ENCODE assay signal across 10 mouse cellular contexts in the genomic region with DNA sequence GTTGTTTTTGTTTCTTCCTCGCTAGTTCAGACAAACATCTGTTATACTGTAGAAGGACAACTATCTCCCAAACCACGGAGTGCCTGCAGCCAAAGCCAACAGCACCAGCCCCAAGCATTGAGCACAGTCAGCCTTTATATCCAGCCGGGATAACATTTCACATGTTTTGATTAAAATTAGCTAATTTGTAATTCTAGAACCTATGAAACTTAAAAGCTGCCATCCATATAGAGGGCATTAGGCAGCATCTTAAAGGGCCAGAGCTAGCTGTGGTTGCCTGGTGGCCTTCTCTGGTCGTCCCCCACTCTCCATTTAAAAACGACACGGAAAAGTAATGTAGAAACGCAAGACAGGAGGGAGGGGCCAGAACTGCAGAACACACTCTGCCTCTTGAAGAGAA. TPM values are rescaled to one million over a fixed set of nuclear protein-coding genes. Genes with fewer than 3 reads are reported as not detected.
DNase-seq lines count a peak whose midpoint lies in the region; ATAC-seq and TF ChIP-seq lines count a peak whose summit lies in the region.
"Had no signal": no experiment of that assay in that cellular context is flagged by ENCODE, and none has a peak within 500 bp of the region (broad histone marks: within the 10 kb centered on the region; RNA-seq: fewer than 3 reads in every experiment).

No protein-coding gene starts in this region.

- H3K27me3 ChIP-seq in heart, embryonic 14.5 days (ENCODE audit: control insufficient read depth, insufficient read depth, low read length), result peaks cover 12% of the 10 kb centered on the region
- 0 out of 2 replicates have a peak, but pooled peaks cover 17% of the 10 kb centered on the region for H3K27me3 ChIP-seq in limb, embryonic 14.5 days (ENCODE audit: control insufficient read depth, insufficient read depth, low read length)

- H3K4me2 ChIP-seq in heart, embryonic 14.5 days (ENCODE audit: low read length), result peak overlapping the region; percentile 94
- H3K4me2 ChIP-seq in limb, embryonic 14.5 days (replicated peaks; ENCODE audit: low read depth, low read length, severe bottlenecking), result peak overlapping the region; percentile 71

- H3K9ac ChIP-seq in heart, embryonic 14.5 days (ENCODE audit: low read length), result peak overlapping the region; percentile 47; the same call in 1 of the 2 replicates
- no peak overlapping the region for H3K9ac ChIP-seq in limb, embryonic 14.5 days (ENCODE audit: low read depth, low read length, severe bottlenecking)
- H3K9ac ChIP-seq: liver, embryonic 14.5 days had no signal

- DNase-seq in retina, embryonic 14.5 days (ENCODE audit: low spot score), result peak; percentile 21
- no peak for DNase-seq in retina, postnatal 1 day
- peak; percentile 15 for DNase-seq in limb, embryonic 14.5 days (ENCODE audit: low spot score)
- DNase-seq in ovary, postnatal 14 days (ENCODE audit: low spot score), result no peak
- DNase-seq in lung, postnatal 4 days, result no peak
- DNase-seq: cerebellum, adult 11 months had no signal

- H3K9me3 ChIP-seq in heart, embryonic 14.5 days (ENCODE audit: control insufficient read depth, low read length), result no peaks in the 10 kb centered on the region
- no peaks in the 10 kb centered on the region for H3K9me3 ChIP-seq in limb, embryonic 14.5 days (ENCODE audit: control insufficient read depth, low read length)

- H3K4me1 ChIP-seq in heart, embryonic 14.5 days (ENCODE audit: control insufficient read depth in 2 of 2, insufficient read depth in 2 of 2, low read length in 2 of 2), result peaks cover 6 to 19% of the 10 kb centered on the region in 2 experiments
- H3K4me1 ChIP-seq in limb, embryonic 14.5 days (ENCODE audit: control insufficient read depth, insufficient read depth, low read length), result peaks cover 32% of the 10 kb centered on the region

- 20% methylated on average over 7 of the region's 7 CpGs for WGBS in heart, embryonic 14.5 days
- 3% methylated on average over 7 of the region's 7 CpGs for WGBS in limb, embryonic 14.5 days

- peak overlapping the region in 1 of 2 experiments; percentile 85; a peak in 2 of 4 replicates for H3K4me3 ChIP-seq in heart, embryonic 14.5 days (ENCODE audit: control insufficient read depth in 1 of 2, insufficient read depth in 1 of 2, low read depth in 1 of 2, low read length in 2 of 2)
- H3K4me3 ChIP-seq in limb, embryonic 14.5 days (replicated peaks; ENCODE audit: low read length), result peak overlapping the region; percentile 83

- ATAC-seq in heart, embryonic 14.5 days (ENCODE audit: insufficient number of reproducible peaks, insufficient read depth, low FRiP score, low read depth), result no peak
- no peak for ATAC-seq in limb, embryonic 14.5 days (ENCODE audit: low FRiP score, low read depth)
- ATAC-seq in granulocyte monocyte progenitor cell, adult 5-6 weeks (replicated peaks; ENCODE audit: poor library complexity, severe bottlenecking), result no peak
- ATAC-seq: Patski had no signal

- no peaks in the 10 kb centered on the region for H3K36me3 ChIP-seq in heart, embryonic 14.5 days (ENCODE audit: control insufficient read depth, insufficient read depth, low read length)
- H3K36me3 ChIP-seq in limb, embryonic 14.5 days (ENCODE audit: control insufficient read depth, insufficient read depth, low read length), result no peaks in the 10 kb centered on the region

- no peak overlapping the region; a peak in 1 of 4 replicates for H3K27ac ChIP-seq in heart, embryonic 14.5 days (replicated peaks in 1 of 2; ENCODE audit: control insufficient read depth in 1 of 2, insufficient read depth in 1 of 2, low read depth in 2 of 2, low read length in 2 of 2)
- no peak overlapping the region; the same call in 1 of the 2 replicates for H3K27ac ChIP-seq in limb, embryonic 14.5 days (replicated peaks; ENCODE audit: low read depth, low read length)
- H3K27ac ChIP-seq: liver, embryonic 14.5 days had no signal

- TF ChIP-seq POLR2A in limb, embryonic 14.5 days (IDR thresholded peaks at IDR 0.05; ENCODE audit: borderline replicate concordance, extremely low read depth, insufficient read depth, insufficient read length), result no peak

RNA-seq across cellular contexts. Expression of a gene that starts 2.3 kb away (rescaled TPM):
- 2.4 and 3.0 TPM in 2 replicates for polyA plus RNA-seq in heart, embryonic 14.5 days (2014; fragmentation: Nextera tagmentation; extraction: Ambion mirVana)
- 6.2 and 7.6 TPM in 2 replicates for polyA plus RNA-seq in limb, embryonic 14.5 days (2012; rRNA removed)
- 4.9 TPM in 2 replicates for polyA plus RNA-seq in limb, embryonic 14.5 days (2014; fragmentation: Nextera tagmentation; extraction: Ambion mirVana)
- not detected in 2 replicates for total RNA-seq in granulocyte monocyte progenitor cell, adult 5-6 weeks (2014; fragmentation: Nextera tagmentation)
- not detected in 2 replicates for total RNA-seq in granulocyte monocyte progenitor cell, adult 5-6 weeks (2017)

RNA-seq across cellular contexts. Expression of a gene that starts 2.4 kb away (rescaled TPM):
- polyA plus RNA-seq in heart, embryonic 14.5 days (2014; fragmentation: Nextera tagmentation; extraction: Ambion mirVana), result 0.49 and 0.55 TPM in 2 replicates
- 1.9 and 2.4 TPM in 2 replicates for polyA plus RNA-seq in limb, embryonic 14.5 days (2012; rRNA removed)
- polyA plus RNA-seq in limb, embryonic 14.5 days (2014; fragmentation: Nextera tagmentation; extraction: Ambion mirVana), result 1.1 and 1.4 TPM in 2 replicates
- total RNA-seq in granulocyte monocyte progenitor cell, adult 5-6 weeks (2014; fragmentation: Nextera tagmentation), result not detected in 2 replicates
- total RNA-seq in granulocyte monocyte progenitor cell, adult 5-6 weeks (2017), result not detected in 2 replicates
- polyA plus RNA-seq: liver, embryonic 14.5 days had no signal

RNA-seq across cellular contexts. Expression of a gene that starts 49.2 kb away (rescaled TPM):
- polyA plus RNA-seq in heart, embryonic 14.5 days (2014; fragmentation: Nextera tagmentation; extraction: Ambion mirVana), result 10.7 and 11.1 TPM in 2 replicates
- 8.8 and 9.5 TPM in 2 replicates for polyA plus RNA-seq in limb, embryonic 14.5 days (2012; rRNA removed)
- polyA plus RNA-seq in limb, embryonic 14.5 days (2014; fragmentation: Nextera tagmentation; extraction: Ambion mirVana), result 9.3 and 10.1 TPM in 2 replicates
- 6.9 and 10.1 TPM in 2 replicates for total RNA-seq in granulocyte monocyte progenitor cell, adult 5-6 weeks (2014; fragmentation: Nextera tagmentation)
- total RNA-seq in granulocyte monocyte progenitor cell, adult 5-6 weeks (2017), result 13.3 and 22.9 TPM in 2 replicates

Comparison
In these comparisons a context has a peak if more than half of its experiments do, and no peak if none do; other contexts are left out.
1. DNase-seq: peak in retina, embryonic 14.5 days (single experiment) and limb, embryonic 14.5 days (single experiment); none in retina, postnatal 1 day (single experiment), ovary, postnatal 14 days (single experiment) and lung, postnatal 4 days (0 of 2).